Mouse (Mus musculus) myocyte (in vitro differentiated cells): Measurements from ENCODE around the gene Lypd5. TPM values are rescaled to one million over a fixed set of nuclear protein-coding genes. Genes with fewer than 3 reads are reported as not detected.

Experiments
- H3K27me3 ChIP-seq: one replicate; pipeline ENCODE4 v1.6.1; 2011; ENCODE audit not compliant: control insufficient read depth, insufficient read depth, insufficient read length
- H3K36me3 ChIP-seq: one replicate; pipeline ENCODE4 v1.6.1; 2011; ENCODE audit not compliant: control insufficient read depth, insufficient read depth
- H3K4me2 ChIP-seq: one replicate; pipeline ENCODE4 v1.6.1; 2011; ENCODE audit warnings: low read depth, control low read depth
- H3K4me3 ChIP-seq: one replicate; pipeline ENCODE4 v1.5.1; 2011; ENCODE audit warnings: mild to moderate bottlenecking, control low read depth, moderate library complexity
- H3K79me2 ChIP-seq: one replicate; pipeline ENCODE4 v1.6.1; 2011; ENCODE audit not compliant: control insufficient read depth, insufficient read depth
- H3ac ChIP-seq: one replicate; pipeline ENCODE4 v1.6.1; 2011; ENCODE audit not compliant: control insufficient read depth, insufficient read length
- CEBPB ChIP-seq: IDR thresholded peaks from 2 replicates; pipeline ENCODE4 v1.6.1; 2011; ENCODE audit warnings: mild to moderate bottlenecking, moderate library complexity; ENCODE audit not compliant: poor library complexity, insufficient read depth, severe bottlenecking
- E2F4 ChIP-seq: IDR thresholded peaks from one replicate; pipeline ENCODE4 v1.6.1; 2011; ENCODE audit warnings: mild to moderate bottlenecking, control low read depth, moderate library complexity; ENCODE audit not compliant: insufficient read depth
- MAX ChIP-seq: IDR thresholded peaks from one replicate; pipeline ENCODE4 v1.6.1; 2011; ENCODE audit warnings: low read depth, mild to moderate bottlenecking, control low read depth
- MYOD1 ChIP-seq, 3 experiments: IDR thresholded peaks; one replicate each; pipeline ENCODE4 v1.6.1; 2011; ENCODE audit warnings: control low read depth in 2 of 3, low read depth in 2 of 3, mild to moderate bottlenecking in 2 of 3, moderate library complexity in 1 of 3; ENCODE audit not compliant: insufficient read length in 2 of 3, control insufficient read depth in 1 of 3
- MYOG ChIP-seq, 3 experiments: IDR thresholded peaks; one replicate each; pipeline ENCODE4 v1.6.1; 2011; ENCODE audit warnings: control low read depth in 2 of 3, low read depth in 2 of 3, mild to moderate bottlenecking in 2 of 3; ENCODE audit not compliant: insufficient read length in 2 of 3, control insufficient read depth in 1 of 3, insufficient read depth in 1 of 3
- POLR2A ChIP-seq: IDR thresholded peaks from one replicate; pipeline ENCODE4 v1.6.1; 2011; ENCODE audit warnings: low read depth, mild to moderate bottlenecking, control low read depth, moderate library complexity; ENCODE audit not compliant: insufficient read length
- POLR2AphosphoS2 ChIP-seq: IDR thresholded peaks from one replicate; pipeline ENCODE4 v1.6.1; 2011; ENCODE audit warnings: low read depth, control low read depth; ENCODE audit not compliant: insufficient read length
- REST ChIP-seq: IDR thresholded peaks from one replicate; pipeline ENCODE4 v1.6.1; 2011; ENCODE audit warnings: mild to moderate bottlenecking, control low read depth, moderate library complexity; ENCODE audit not compliant: insufficient read depth, insufficient read length
- SRF ChIP-seq: IDR thresholded peaks from one replicate; pipeline ENCODE4 v1.6.1; 2011; ENCODE audit warnings: low read depth; ENCODE audit not compliant: control insufficient read depth, insufficient read length
- TCF12 ChIP-seq: IDR thresholded peaks from one replicate; pipeline ENCODE4 v1.6.1; 2011; ENCODE audit warnings: mild to moderate bottlenecking, control low read depth; ENCODE audit not compliant: poor library complexity, insufficient read depth, severe bottlenecking
- TCF3 ChIP-seq: IDR thresholded peaks from one replicate; pipeline ENCODE4 v1.6.1; 2011; ENCODE audit warnings: low read depth, control low read depth; ENCODE audit not compliant: insufficient read length
- USF1 ChIP-seq: IDR thresholded peaks from one replicate; pipeline ENCODE4 v1.6.1; 2011; ENCODE audit warnings: low read depth, mild to moderate bottlenecking, control low read depth, moderate library complexity
- polyA plus RNA-seq: library from polyadenylated mRNA; unstranded; fragments of >200 nt; fragmentation: generic; extraction: Trizol; gene quantifications from one replicate; pipeline ENCODE4 v1.2.1, GENCODE M21; 2012; ENCODE audit warnings: missing spikeins

Lypd5 gene
- polyA plus RNA-seq, 1 experiment = not detected

GRCm38 (mm10) chr7:24378049-24378701 lies 29.2 kb downstream of the Lypd5 start:
- no peaks in the 10 kb centered on the region for H3K27me3 ChIP-seq
- H3K4me3 ChIP-seq = no peak overlapping the region
- H3ac ChIP-seq = no peak overlapping the region
- H3K79me2 ChIP-seq = peaks cover 13% of the 10 kb centered on the region
- no peak overlapping the region for H3K4me2 ChIP-seq
- TF ChIP-seq TCF12 (no peak), MYOG (IDR thresholded peaks at IDR 0.05; ENCODE audit: control insufficient read depth in 1 of 3, insufficient read depth in 1 of 3, insufficient read length in 2 of 3, low read depth in 2 of 3) (no peak), SRF (no peak), TCF3 (no peak), USF1 (no peak), POLR2A (no peak), MYOD1 (IDR thresholded peaks at IDR 0.05; ENCODE audit: control insufficient read depth in 1 of 3, insufficient read length in 2 of 3, low read depth in 2 of 3) (no peak), CEBPB (no peak), REST (no peak), MAX (no peak), POLR2AphosphoS2 (no peak), E2F4 (no peak)
- no peaks in the 10 kb centered on the region for H3K36me3 ChIP-seq

- no peaks in the 10 kb centered on the region for H3K27me3 ChIP-seq
- H3K36me3 ChIP-seq = no peaks in the 10 kb centered on the region
- H3ac ChIP-seq = no peak overlapping the region
- no peak overlapping the region for H3K4me2 ChIP-seq
- no peak overlapping the region for H3K4me3 ChIP-seq
- H3K79me2 ChIP-seq = no peaks in the 10 kb centered on the region
- TF ChIP-seq E2F4 (no peak), POLR2AphosphoS2 (peak; percentile 18), REST (no peak), USF1 (no peak)
Measured at GRCm38 (mm10) chr7:24379934-24380333, 30.9 kb downstream of the Lypd5 start.

GRCm38 (mm10) chr7:24380370-24380769 lies 31.4 kb downstream of the Lypd5 start:
- no peak for TF ChIP-seq POLR2A
- no peak for TF ChIP-seq CEBPB
- TF ChIP-seq POLR2AphosphoS2 = no peak
- no peak for TF ChIP-seq REST
- no peak for TF ChIP-seq USF1
- no peak for TF ChIP-seq TCF12
- TF ChIP-seq MYOD1 (IDR thresholded peaks at IDR 0.05; ENCODE audit: control insufficient read depth in 1 of 3, insufficient read length in 2 of 3, low read depth in 2 of 3) = no peak
- TF ChIP-seq SRF = no peak
- no peak for TF ChIP-seq MYOG (IDR thresholded peaks at IDR 0.05; ENCODE audit: control insufficient read depth in 1 of 3, insufficient read depth in 1 of 3, insufficient read length in 2 of 3, low read depth in 2 of 3)
- no peak for TF ChIP-seq TCF3
- TF ChIP-seq E2F4 = no peak
- no peak for TF ChIP-seq MAX
- no peaks in the 10 kb centered on the region for H3K36me3 ChIP-seq
- no peak overlapping the region for H3K4me2 ChIP-seq
- no peaks in the 10 kb centered on the region for H3K79me2 ChIP-seq
- H3K4me3 ChIP-seq = no peak overlapping the region
- no peaks in the 10 kb centered on the region for H3K27me3 ChIP-seq
- no peak overlapping the region for H3ac ChIP-seq

- no peaks in the 10 kb centered on the region for H3K36me3 ChIP-seq
- TF ChIP-seq MAX = no peak
- no peak for TF ChIP-seq REST
- TF ChIP-seq MYOD1 (IDR thresholded peaks at IDR 0.05; ENCODE audit: control insufficient read depth in 1 of 3, insufficient read length in 2 of 3, low read depth in 2 of 3) = no peak
- TF ChIP-seq POLR2AphosphoS2 = no peak
- no peak for TF ChIP-seq TCF3
- TF ChIP-seq USF1 = no peak
- no peak for TF ChIP-seq CEBPB
- TF ChIP-seq TCF12 = no peak
- no peak for TF ChIP-seq E2F4
- no peak for TF ChIP-seq MYOG (IDR thresholded peaks at IDR 0.05; ENCODE audit: control insufficient read depth in 1 of 3, insufficient read depth in 1 of 3, insufficient read length in 2 of 3, low read depth in 2 of 3)
- no peak for TF ChIP-seq SRF
- no peak for TF ChIP-seq POLR2A
- no peak overlapping the region for H3K4me2 ChIP-seq
Measured at GRCm38 (mm10) chr7:24382730-24383372, 33.9 kb downstream of the Lypd5 start.

GRCm38 (mm10) chr7:24384070-24384469 lies 35.1 kb downstream of the Lypd5 start:
- Histone ChIP-seq H3ac (no peak overlapping the region), H3K27me3 (no peaks in the 10 kb centered on the region), H3K4me2 (no peak overlapping the region), H3K36me3 (no peaks in the 10 kb centered on the region), H3K79me2 (no peaks in the 10 kb centered on the region), H3K4me3 (no peak overlapping the region)
- TF ChIP-seq CEBPB (no peak), POLR2A (no peak), POLR2AphosphoS2 (peak; percentile 50)

More at GRCm38 (mm10) chr7:24382730-24383372, 33.9 kb downstream of the Lypd5 start:
- no peak overlapping the region for H3K4me3 ChIP-seq
- H3K79me2 ChIP-seq = no peaks in the 10 kb centered on the region
- H3K27me3 ChIP-seq = no peaks in the 10 kb centered on the region
- no peak overlapping the region for H3ac ChIP-seq
